Mouse (Mus musculus): ENCODE data around the gene Efcab11. TPM values are rescaled to one million over a fixed set of nuclear protein-coding genes. Genes with fewer than 3 reads are reported as not detected.

The Efcab11 gene
- polyA plus RNA-seq, 2 experiments: 2.9 to 6.6 TPM

DNA sequence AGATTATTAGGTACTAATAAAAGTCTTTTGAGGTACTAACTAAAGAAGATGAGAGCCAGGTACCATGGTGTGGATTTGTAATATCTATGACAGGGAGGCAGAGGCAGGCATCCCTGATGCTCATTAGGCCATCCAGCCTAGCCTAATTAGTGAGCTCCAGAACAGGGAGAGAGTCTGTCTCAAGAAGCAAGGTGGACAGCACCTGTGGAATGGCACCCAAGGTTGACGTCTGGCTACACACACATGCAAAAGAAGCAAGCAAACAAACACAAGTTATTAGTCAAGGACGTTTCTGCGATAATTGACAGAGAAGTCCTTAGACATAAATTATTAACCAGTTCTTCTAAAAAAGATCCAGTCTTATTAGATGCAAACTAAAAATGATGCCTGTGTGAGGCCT, 114.6 kb downstream of the Efcab11 start:
- Histone ChIP-seq H3K4me3 (ENCODE audit: insufficient read depth in 1 of 2, low read depth in 2 of 2, low read length in 2 of 2) (no peak overlapping the region), H3K27ac (no peak overlapping the region), H3K27me3 (ENCODE audit: control insufficient read depth, insufficient read depth, low read length) (no peaks in the 10 kb centered on the region), H3K4me2 (ENCODE audit: low read depth) (no peak overlapping the region), H3K9ac (replicated peaks) (no peak overlapping the region), H3K9me3 (ENCODE audit: control insufficient read depth, low read length) (no peaks in the 10 kb centered on the region), H3K4me1 (replicated peaks; ENCODE audit: control insufficient read depth in 2 of 2, insufficient read depth in 2 of 2, low read length in 1 of 2) (no peaks in the 10 kb centered on the region), H3K36me3 (replicated peaks; ENCODE audit: control insufficient read depth, insufficient read depth, low read depth) (no peaks in the 10 kb centered on the region)
- 75% methylated on average over 3 of the region's 3 CpGs for WGBS (ENCODE audit: insufficient replicate concordance)
- TF ChIP-seq CTCF (IDR thresholded peaks at IDR 0.05; ENCODE audit: low read depth): no peak
- no peak for TF ChIP-seq EP300 (IDR thresholded peaks at IDR 0.05; ENCODE audit: low read depth)
- DNase-seq (ENCODE audit: low read depth in 3 of 3, low spot score in 3 of 3): no peak
- no peak for ATAC-seq (ENCODE audit: insufficient read depth)

DNA sequence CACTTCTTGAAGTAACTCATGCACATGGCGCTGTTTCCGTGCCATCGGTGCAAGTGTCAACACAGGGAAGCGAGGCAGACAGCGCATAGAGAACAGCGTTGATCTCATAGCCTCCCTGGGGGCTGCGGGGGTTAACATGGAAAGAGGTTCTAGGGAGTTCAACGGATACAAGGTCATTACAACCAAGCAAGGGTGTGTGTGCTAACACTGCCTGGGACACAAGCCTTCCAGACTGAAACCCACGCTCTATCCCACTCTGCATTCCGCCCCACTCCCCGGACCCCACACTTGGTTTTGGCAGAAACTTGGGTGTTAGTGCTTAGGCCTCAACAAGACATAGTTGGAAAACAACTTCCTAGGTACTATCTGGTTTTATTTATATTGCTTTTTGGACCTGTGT, 116.5 kb downstream of the Efcab11 start:
- H3K9me3 ChIP-seq (ENCODE audit: control insufficient read depth, low read length): no peaks in the 10 kb centered on the region
- H3K4me1 ChIP-seq (replicated peaks; ENCODE audit: control insufficient read depth in 2 of 2, insufficient read depth in 2 of 2, low read length in 1 of 2): no peaks in the 10 kb centered on the region
- H3K4me3 ChIP-seq (ENCODE audit: insufficient read depth in 1 of 2, low read depth in 2 of 2, low read length in 2 of 2): no peak overlapping the region
- no peak overlapping the region for H3K27ac ChIP-seq
- WGBS (ENCODE audit: insufficient replicate concordance): 79% methylated on average over 11 of the region's 11 CpGs
- no peaks in the 10 kb centered on the region for H3K36me3 ChIP-seq (replicated peaks; ENCODE audit: control insufficient read depth, insufficient read depth, low read depth)
- no peak for TF ChIP-seq EP300 (IDR thresholded peaks at IDR 0.05; ENCODE audit: low read depth)
- TF ChIP-seq CTCF (IDR thresholded peaks at IDR 0.05; ENCODE audit: low read depth): no peak
- H3K4me2 ChIP-seq (ENCODE audit: low read depth): no peak overlapping the region
- no peaks in the 10 kb centered on the region for H3K27me3 ChIP-seq (ENCODE audit: control insufficient read depth, insufficient read depth, low read length)
- H3K9ac ChIP-seq (replicated peaks): no peak overlapping the region
- ATAC-seq (ENCODE audit: insufficient read depth) (no peak), DNase-seq (ENCODE audit: low read depth in 3 of 3, low spot score in 3 of 3) (no peak)

GRCm38 (mm10) chr12:99765979-99766378, 118.3 kb downstream of the Efcab11 start:
- Histone ChIP-seq H3K4me2 (ENCODE audit: low read depth) (no peak overlapping the region), H3K4me3 (ENCODE audit: insufficient read depth in 1 of 2, low read depth in 2 of 2, low read length in 2 of 2) (no peak overlapping the region), H3K4me1 (replicated peaks; ENCODE audit: control insufficient read depth in 2 of 2, insufficient read depth in 2 of 2, low read length in 1 of 2) (no peaks in the 10 kb centered on the region), H3K9me3 (ENCODE audit: control insufficient read depth, low read length) (no peaks in the 10 kb centered on the region), H3K27me3 (ENCODE audit: control insufficient read depth, insufficient read depth, low read length) (no peaks in the 10 kb centered on the region), H3K36me3 (replicated peaks; ENCODE audit: control insufficient read depth, insufficient read depth, low read depth) (no peaks in the 10 kb centered on the region), H3K9ac (replicated peaks) (no peak overlapping the region), H3K27ac (no peak overlapping the region)
- TF ChIP-seq EP300 (IDR thresholded peaks at IDR 0.05; ENCODE audit: low read depth) (no peak), CTCF (IDR thresholded peaks at IDR 0.05; ENCODE audit: low read depth) (no peak)
- no peak for ATAC-seq (ENCODE audit: insufficient read depth)
- DNase-seq (ENCODE audit: low read depth in 3 of 3, low spot score in 3 of 3): no peak
- 73% methylated on average over 6 of the region's 6 CpGs for WGBS (ENCODE audit: insufficient replicate concordance)

DNA sequence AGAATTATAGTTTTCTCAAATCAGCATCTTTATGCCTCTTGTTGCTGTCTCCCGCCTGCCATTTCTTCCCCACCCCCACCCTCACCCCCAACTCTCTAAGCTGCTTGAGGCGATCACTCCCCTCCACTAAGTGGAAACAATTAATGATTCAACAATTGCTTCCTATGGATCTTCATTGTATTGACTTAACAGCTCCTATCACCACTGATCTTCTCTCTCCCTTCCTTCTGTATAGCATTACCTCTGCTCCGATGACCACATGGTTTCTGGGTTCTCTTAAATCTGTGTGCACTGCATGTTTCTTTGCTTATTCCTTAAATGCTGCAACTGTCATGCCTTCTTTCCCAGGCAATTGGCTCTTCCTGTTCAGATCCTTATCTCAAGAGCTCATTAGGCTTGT, 120.2 kb downstream of the Efcab11 start:
- no peak overlapping the region for H3K9ac ChIP-seq (replicated peaks)
- TF ChIP-seq EP300 (IDR thresholded peaks at IDR 0.05; ENCODE audit: low read depth) (no peak), CTCF (IDR thresholded peaks at IDR 0.05; ENCODE audit: low read depth) (no peak)
- 59% methylated on average over 3 of the region's 3 CpGs for WGBS (ENCODE audit: insufficient replicate concordance)
- H3K4me2 ChIP-seq (ENCODE audit: low read depth): no peak overlapping the region
- H3K27me3 ChIP-seq (ENCODE audit: control insufficient read depth, insufficient read depth, low read length): no peaks in the 10 kb centered on the region
- ATAC-seq (ENCODE audit: insufficient read depth) (no peak), DNase-seq (ENCODE audit: low read depth in 3 of 3, low spot score in 3 of 3) (no peak)
- H3K27ac ChIP-seq: no peak overlapping the region
- H3K36me3 ChIP-seq (replicated peaks; ENCODE audit: control insufficient read depth, insufficient read depth, low read depth): no peaks in the 10 kb centered on the region
- H3K4me1 ChIP-seq (replicated peaks; ENCODE audit: control insufficient read depth in 2 of 2, insufficient read depth in 2 of 2, low read length in 1 of 2): no peaks in the 10 kb centered on the region
- H3K9me3 ChIP-seq (ENCODE audit: control insufficient read depth, low read length): no peaks in the 10 kb centered on the region
- H3K4me3 ChIP-seq (ENCODE audit: insufficient read depth in 1 of 2, low read depth in 2 of 2, low read length in 2 of 2): no peak overlapping the region

DNA sequence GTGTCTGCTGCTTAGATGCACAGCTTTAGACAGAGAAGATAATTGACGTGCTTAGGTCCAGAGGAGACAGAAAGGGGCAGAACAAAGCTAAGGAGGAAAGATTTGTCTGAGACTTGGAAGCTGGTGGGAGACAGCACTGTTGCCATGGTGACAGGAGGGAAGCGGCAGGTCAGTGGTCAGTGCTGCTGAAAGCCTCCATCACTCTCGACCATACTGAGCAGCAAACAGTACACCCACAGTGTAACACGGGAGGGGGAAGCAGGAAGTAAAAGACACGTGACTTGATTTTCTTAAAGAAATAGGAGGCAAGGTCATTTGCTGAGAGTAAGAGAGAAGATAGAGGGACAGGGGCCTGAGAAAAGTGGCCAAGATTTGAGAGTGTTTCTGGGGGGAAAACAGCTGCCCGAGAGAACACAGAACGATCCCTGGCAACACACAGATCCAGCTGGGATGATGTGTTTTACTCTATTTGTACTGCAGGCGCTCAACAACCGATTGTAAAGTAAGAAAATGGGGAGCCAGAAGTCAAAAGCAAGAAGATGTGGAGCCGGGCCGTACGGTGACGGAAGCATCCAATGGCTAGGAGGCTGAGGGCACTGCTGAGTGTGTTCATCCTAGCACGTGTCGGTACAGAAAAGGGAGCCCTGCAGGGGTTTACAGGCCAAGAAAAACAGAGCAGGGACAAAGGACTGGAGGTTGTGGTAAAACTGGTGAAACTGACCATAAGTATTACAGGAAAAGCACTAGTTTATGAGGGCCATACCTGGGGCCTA, 126.3 kb downstream of the Efcab11 start:
- no peaks in the 10 kb centered on the region for H3K4me1 ChIP-seq (replicated peaks; ENCODE audit: control insufficient read depth in 2 of 2, insufficient read depth in 2 of 2, low read length in 1 of 2)
- 61% methylated on average over 15 of the region's 15 CpGs for WGBS (ENCODE audit: insufficient replicate concordance)
- no peak overlapping the region for H3K27ac ChIP-seq
- TF ChIP-seq CTCF (IDR thresholded peaks at IDR 0.05; ENCODE audit: low read depth): no peak
- no peak for TF ChIP-seq EP300 (IDR thresholded peaks at IDR 0.05; ENCODE audit: low read depth)
- no peaks in the 10 kb centered on the region for H3K9me3 ChIP-seq (ENCODE audit: control insufficient read depth, low read length)
- H3K9ac ChIP-seq (replicated peaks): no peak overlapping the region
- DNase-seq (ENCODE audit: low read depth in 3 of 3, low spot score in 3 of 3) (no peak), ATAC-seq (ENCODE audit: insufficient read depth) (no peak)
- no peak overlapping the region for H3K4me2 ChIP-seq (ENCODE audit: low read depth)
- H3K27me3 ChIP-seq (ENCODE audit: control insufficient read depth, insufficient read depth, low read length): no peaks in the 10 kb centered on the region
- H3K4me3 ChIP-seq (ENCODE audit: insufficient read depth in 1 of 2, low read depth in 2 of 2, low read length in 2 of 2): no peak overlapping the region
- H3K36me3 ChIP-seq (replicated peaks; ENCODE audit: control insufficient read depth, insufficient read depth, low read depth): no peaks in the 10 kb centered on the region
